Mouse (Mus musculus): ENCODE measurements at regions not wholly inside any gene's neighbourhood (a gene's known extent, or its start where the extent isn't known, plus 50 kb on each side); places are given as distances from the start of the nearest gene placed in this dataset. TPM values are rescaled to one million over a fixed set of nuclear protein-coding genes. Genes with fewer than 3 reads are reported as not detected.

Small RNAs in the stretch of these regions (microRNA-seq; reads per million reads assigned to microRNA genes)
- gene Gm25347, result not detected

All from heart, adult 8-10 months (tissue).